Mouse (Mus musculus) liver, adult 2 months (tissue): ENCODE measurements around the gene Mansc4. TPM values are rescaled to one million over a fixed set of nuclear protein-coding genes. Genes with fewer than 3 reads are reported as not detected.

Experiments
- DNase-seq: peaks from one replicate; pipeline ENCODE4 v3.0.0-alpha.2; 2011; ENCODE audit warnings: low read depth, low spot score; ENCODE audit errors: extremely low read depth
- H3K27ac ChIP-seq: fragments of 200-500 bp; replicated peaks from 2 replicates; pipeline ENCODE4 v1.5.1; 2012; ENCODE audit warnings: low read depth, mild to moderate bottlenecking, control low read depth, inconsistent platforms, low read length; ENCODE audit not compliant: insufficient read depth
- H3K27me3 ChIP-seq: fragments of 200-500 bp; 2 replicates; pipeline ENCODE4 v1.6.1; 2012; ENCODE audit warnings: mild to moderate bottlenecking, moderate library complexity, low read length, inconsistent platforms; ENCODE audit not compliant: control insufficient read depth, insufficient read depth
- H3K36me3 ChIP-seq: fragments of 200-500 bp; 2 replicates; pipeline ENCODE4 v1.6.1; 2012; ENCODE audit warnings: low read length, inconsistent platforms; ENCODE audit not compliant: control insufficient read depth, insufficient read depth
- H3K4me1 ChIP-seq: fragments of 200-500 bp; 2 replicates; pipeline ENCODE4 v1.6.1; 2011; ENCODE audit warnings: low read length; ENCODE audit not compliant: control insufficient read depth, insufficient read depth
- H3K4me3 ChIP-seq: fragments of 200-500 bp; 2 replicates; pipeline ENCODE4 v1.5.1; 2011; ENCODE audit warnings: low read depth, mild to moderate bottlenecking, control low read depth, low read length, moderate library complexity; ENCODE audit not compliant: insufficient read depth
- H3K79me2 ChIP-seq: fragments of 200-500 bp; 2 replicates; pipeline ENCODE4 v1.6.1; 2012; ENCODE audit warnings: inconsistent platforms, mild to moderate bottlenecking, low read length, moderate library complexity; ENCODE audit not compliant: control insufficient read depth, insufficient read depth
- H3K9ac ChIP-seq: fragments of 200-500 bp; 2 replicates; pipeline ENCODE4 v1.6.1; 2012; ENCODE audit warnings: low read depth, mild to moderate bottlenecking, control low read depth, inconsistent platforms, low read length
- CTCF ChIP-seq: fragments of 200-500 bp; IDR thresholded peaks from 2 replicates; pipeline ENCODE4 v1.5.1; 2011; ENCODE audit warnings: low read depth, low read length, control low read depth
- POLR2A ChIP-seq: fragments of 200-500 bp; IDR thresholded peaks from 2 replicates; pipeline ENCODE4 v1.6.1; 2011; ENCODE audit warnings: low read length, control low read depth; ENCODE audit not compliant: insufficient read depth; ENCODE audit errors: extremely low read depth
- WGBS: fragments of 180-500 bp; shearing (Covaris S2); methylation state at CpG from one replicate; pipeline ENCODE4 v1.1.7; 2018; 5-methylcytosine and 5-hydroxymethylcytosine counted together
- polyA plus RNA-seq: library from polyadenylated mRNA; depleted of rRNA; stranded (reverse); fragments of >200 nt; gene quantifications from 2 replicates; pipeline ENCODE4 v1.2.3, GENCODE M21; 2012
- total RNA-seq: library from RNA; depleted of rRNA; stranded (reverse); fragments of >200 nt; gene quantifications from 2 replicates; pipeline ENCODE4 v1.2.3, GENCODE M21; 2014

The Mansc4 gene
- total and polyA plus RNA-seq, 2 experiments, result 0.17 to 0.92 TPM

DNA sequence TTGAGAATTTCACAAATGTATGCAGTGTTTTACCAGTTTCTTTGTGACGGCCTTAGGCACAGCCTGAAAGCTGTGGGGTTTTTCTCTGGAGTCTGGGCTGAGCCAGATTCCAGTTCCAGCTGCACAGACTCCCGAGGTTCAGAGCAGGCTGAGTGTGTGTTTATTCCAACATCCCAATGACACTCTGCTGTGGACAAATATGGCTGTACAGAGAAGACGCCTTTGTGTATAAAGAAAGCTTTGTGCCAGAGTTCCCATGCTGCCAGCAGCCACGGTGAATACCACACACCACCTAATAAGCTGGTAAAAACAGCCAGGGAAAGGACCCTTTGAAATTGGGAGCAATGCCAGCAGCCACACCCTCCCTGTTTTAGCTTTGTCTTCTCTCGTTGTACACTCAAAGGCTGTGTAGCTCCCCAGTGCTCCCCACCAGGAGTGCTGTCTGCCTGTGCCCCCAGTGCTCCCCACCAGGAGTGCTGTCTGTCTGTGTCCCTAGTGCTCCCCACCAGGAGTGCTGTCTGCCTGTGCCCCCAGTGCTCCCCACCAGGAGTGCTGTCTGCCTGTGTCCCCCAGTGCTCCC is 10.9 kb downstream of the Mansc4 start:
- Histone ChIP-seq H3K27ac (no peak overlapping the region), H3K79me2 (no peaks in the 10 kb centered on the region), H3K4me3 (no peak overlapping the region), H3K36me3 (no peaks in the 10 kb centered on the region; the same call in 1 of the 2 replicates), H3K27me3 (no peaks in the 10 kb centered on the region), H3K4me1 (no peaks in the 10 kb centered on the region), H3K9ac (no peak overlapping the region)
- 67% methylated on average over 5 of the region's 5 CpGs for WGBS
- no peak for TF ChIP-seq POLR2A
- TF ChIP-seq CTCF, result no peak
- no peak for DNase-seq

DNA sequence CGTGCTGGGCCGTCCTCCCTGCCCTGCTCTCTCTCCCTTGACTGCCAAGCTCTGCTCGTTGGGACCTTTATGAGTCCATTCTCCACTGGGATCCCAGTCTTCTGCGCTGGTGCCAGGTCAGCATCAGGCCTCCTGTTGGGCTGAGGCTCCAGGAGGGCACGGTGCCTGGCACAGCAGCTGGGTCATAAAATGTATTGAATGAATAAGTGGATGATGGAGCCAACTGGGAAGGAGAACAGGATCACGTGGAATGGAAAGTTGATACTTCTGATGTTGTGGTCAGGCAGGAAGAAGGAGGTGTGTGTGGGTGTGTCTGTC is 21.9 kb downstream of the Mansc4 start:
- Histone ChIP-seq H3K79me2 (no peaks in the 10 kb centered on the region), H3K4me3 (no peak overlapping the region), H3K9ac (no peak overlapping the region), H3K27me3 (no peaks in the 10 kb centered on the region), H3K4me1 (peaks cover 3% of the 10 kb centered on the region; the same call in 1 of the 2 replicates), H3K36me3 (peaks cover 16% of the 10 kb centered on the region; the same call in 1 of the 2 replicates), H3K27ac (no peak overlapping the region)
- DNase-seq, result peak; percentile 81
- TF ChIP-seq POLR2A (no peak), CTCF (no peak)
- 85% methylated on average over 6 of the region's 6 CpGs for WGBS

DNA sequence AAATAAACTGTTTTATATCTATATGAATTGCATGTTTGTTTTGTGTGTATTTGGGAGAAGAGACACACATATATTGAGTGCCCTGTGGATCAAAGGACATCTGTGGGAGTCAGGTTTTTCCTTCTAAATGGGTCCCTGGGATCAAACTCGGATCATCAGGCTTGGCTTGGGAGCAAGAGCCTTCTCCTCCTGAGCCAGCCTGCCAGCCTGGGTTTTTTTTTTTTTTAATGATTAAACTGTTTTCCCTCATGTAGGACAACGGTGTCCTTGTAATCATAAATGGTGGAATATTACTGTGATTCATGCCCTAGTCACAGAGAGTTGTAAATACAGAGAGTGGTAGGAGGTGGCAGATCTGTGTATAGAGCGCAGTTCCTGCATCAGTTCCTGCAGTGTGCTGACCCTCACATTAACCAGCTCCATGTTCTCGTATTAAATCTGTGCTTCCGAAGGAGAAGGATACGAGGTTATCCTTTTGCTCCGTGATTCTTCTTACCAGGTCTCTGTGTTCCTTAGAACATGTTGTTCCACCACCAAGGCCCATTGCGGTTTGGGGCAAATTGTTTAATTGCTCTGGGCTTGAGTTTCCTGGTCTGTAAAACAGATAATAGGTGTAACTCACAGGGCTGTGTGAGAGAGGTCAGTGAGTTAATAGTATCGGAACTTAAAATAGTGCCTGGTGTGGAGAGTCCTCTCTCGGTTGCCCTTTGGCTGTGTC is 22.4 kb downstream of the Mansc4 start:
- Histone ChIP-seq H3K79me2 (no peaks in the 10 kb centered on the region), H3K27ac (no peak overlapping the region), H3K9ac (no peak overlapping the region), H3K36me3 (peaks cover 18% of the 10 kb centered on the region; the same call in 1 of the 2 replicates), H3K4me1 (peaks cover 3% of the 10 kb centered on the region; the same call in 1 of the 2 replicates), H3K4me3 (no peak overlapping the region), H3K27me3 (no peaks in the 10 kb centered on the region)
- TF ChIP-seq CTCF, result no peak
- no peak for TF ChIP-seq POLR2A
- DNase-seq, result peak; percentile 74
- 81% methylated on average over 10 of the region's 10 CpGs for WGBS

DNA sequence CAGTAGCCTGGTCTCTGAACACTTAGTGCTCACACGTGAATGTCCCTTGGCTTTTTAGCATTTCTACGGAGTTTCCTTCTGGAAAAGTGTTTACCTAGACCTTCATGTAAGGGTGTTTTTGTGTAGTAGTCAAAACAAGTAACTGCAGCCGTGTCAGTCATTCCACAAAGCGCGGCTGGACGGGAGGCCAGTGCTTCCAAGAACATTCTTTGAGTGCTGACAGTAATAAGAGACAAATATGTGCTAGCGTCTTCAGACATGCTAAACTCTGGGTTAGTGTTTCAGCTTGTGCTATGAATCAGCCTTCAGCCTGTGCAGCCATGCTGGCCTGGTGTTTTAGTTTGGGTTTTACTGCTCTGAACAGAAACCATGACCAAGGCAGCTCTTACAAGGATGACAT is 24.1 kb downstream of the Mansc4 start:
- H3K27me3 ChIP-seq, result no peaks in the 10 kb centered on the region
- H3K9ac ChIP-seq, result no peak overlapping the region
- H3K79me2 ChIP-seq, result no peaks in the 10 kb centered on the region
- peaks cover 23% of the 10 kb centered on the region; the same call in 1 of the 2 replicates for H3K36me3 ChIP-seq
- no peak for TF ChIP-seq CTCF
- TF ChIP-seq POLR2A, result no peak
- no peak overlapping the region for H3K27ac ChIP-seq
- H3K4me1 ChIP-seq, result peaks cover 3% of the 10 kb centered on the region; the same call in 1 of the 2 replicates
- no peak overlapping the region for H3K4me3 ChIP-seq
- 94% methylated on average over 7 of the region's 7 CpGs for WGBS
- DNase-seq, result no peak

DNA sequence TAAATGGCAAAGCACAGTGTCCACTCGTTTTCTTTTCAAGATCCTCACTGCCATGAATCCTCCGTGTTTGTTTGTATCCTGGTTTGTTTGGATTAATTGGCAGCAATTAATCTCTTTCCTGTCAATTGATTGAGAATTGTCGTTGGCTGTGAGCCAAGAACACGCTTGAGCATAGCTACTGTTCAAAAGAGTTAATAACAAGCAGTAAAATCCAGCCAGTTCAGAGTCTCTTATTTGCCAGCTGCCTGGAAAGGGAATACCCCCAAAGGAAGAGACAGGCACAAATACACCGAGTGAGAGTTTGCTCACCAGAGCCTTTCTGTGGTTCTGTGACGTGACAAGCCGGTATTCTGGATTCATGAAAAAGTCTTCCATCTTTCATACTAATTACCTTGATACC is 24.8 kb downstream of the Mansc4 start:
- H3K79me2 ChIP-seq, result no peaks in the 10 kb centered on the region
- peaks cover 3% of the 10 kb centered on the region; the same call in 1 of the 2 replicates for H3K4me1 ChIP-seq
- no peak overlapping the region for H3K4me3 ChIP-seq
- 59% methylated on average over 7 of the region's 7 CpGs for WGBS
- H3K27ac ChIP-seq, result no peak overlapping the region
- DNase-seq, result no peak
- no peak overlapping the region for H3K9ac ChIP-seq
- peaks cover 27% of the 10 kb centered on the region; the same call in 1 of the 2 replicates for H3K36me3 ChIP-seq
- no peak for TF ChIP-seq POLR2A
- no peak for TF ChIP-seq CTCF
- no peaks in the 10 kb centered on the region for H3K27me3 ChIP-seq

DNA sequence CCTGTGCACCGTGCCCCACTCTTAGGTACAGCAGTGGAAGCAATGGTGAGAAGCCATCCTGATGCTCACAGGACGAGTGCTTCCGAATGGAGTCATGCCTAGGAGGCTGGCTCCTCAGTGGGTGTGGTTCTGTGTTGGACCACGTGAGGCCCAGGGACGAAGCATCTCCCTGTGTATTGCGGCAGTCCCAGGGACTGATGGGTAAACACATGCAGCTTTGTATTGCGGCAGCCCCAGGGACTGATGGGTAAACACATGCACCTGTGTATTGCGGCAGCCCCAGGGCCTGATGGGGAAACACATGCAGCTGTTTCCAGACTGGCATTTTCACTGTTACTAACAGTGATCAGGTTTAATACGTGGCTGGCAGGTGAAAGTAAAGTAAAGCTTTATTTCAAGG is 25.2 kb downstream of the Mansc4 start:
- Histone ChIP-seq H3K4me1 (peaks cover 3% of the 10 kb centered on the region; the same call in 1 of the 2 replicates), H3K79me2 (no peaks in the 10 kb centered on the region)

More for the DNA sequence above, 25.2 kb downstream of the Mansc4 start:
- Histone ChIP-seq H3K27ac (no peak overlapping the region), H3K9ac (no peak overlapping the region), H3K4me3 (no peak overlapping the region), H3K36me3 (peaks cover 29% of the 10 kb centered on the region; the same call in 1 of the 2 replicates), H3K27me3 (no peaks in the 10 kb centered on the region)
- WGBS, result 94% methylated on average over 9 of the region's 9 CpGs
- no peak for DNase-seq
- no peak for TF ChIP-seq CTCF
- no peak for TF ChIP-seq POLR2A
